Mouse (Mus musculus) olfactory bulb, adult 2 months (tissue): ENCODE measurements at regions not wholly inside any gene's neighbourhood (a gene's known extent, or its start where the extent isn't known, plus 50 kb on each side); places are given as distances from the start of the nearest gene placed in this dataset.

Source experiments
- CTCF ChIP-seq: fragments of 200-500 bp; IDR thresholded peaks from 2 replicates; pipeline ENCODE4 v1.5.1; 2012; ENCODE audit warnings: low read depth, mild to moderate bottlenecking, low read length, moderate library complexity; ENCODE audit not compliant: insufficient read depth
- POLR2A ChIP-seq: fragments of 200-500 bp; IDR thresholded peaks from 2 replicates; pipeline ENCODE4 v1.6.1; 2012; ENCODE audit warnings: mild to moderate bottlenecking, low read depth, low read length, moderate library complexity; ENCODE audit not compliant: insufficient read depth

DNA sequence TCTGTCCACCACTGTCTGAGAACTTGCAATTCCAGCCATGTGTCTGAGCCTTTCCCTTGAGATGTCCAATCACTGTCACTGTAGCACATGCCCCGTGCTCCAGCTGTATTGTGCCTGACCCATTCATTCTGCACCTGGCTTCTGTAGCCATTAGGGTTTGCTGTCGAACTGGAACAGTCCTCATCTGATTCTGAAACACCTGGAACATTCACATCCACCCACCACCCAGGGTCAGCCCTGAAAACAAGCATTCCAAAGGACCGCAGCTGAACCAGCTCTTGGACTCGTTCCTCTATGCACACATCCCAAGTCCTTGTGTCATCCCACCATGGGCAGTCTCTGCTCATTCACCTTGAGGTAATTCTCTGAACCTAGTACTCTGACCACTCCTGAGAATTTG, 356.8 kb upstream of the Vstm2b start:
- TF ChIP-seq CTCF = no peak
- TF ChIP-seq POLR2A = no peak
